Mouse (Mus musculus): Measurements from ENCODE around the gene Nhlrc3. TPM values are rescaled to one million over a fixed set of nuclear protein-coding genes. Genes with fewer than 3 reads are reported as not detected.

Gene Nhlrc3
- total RNA-seq, 2 experiments from 2014 or later = 4.9 TPM

DNA sequence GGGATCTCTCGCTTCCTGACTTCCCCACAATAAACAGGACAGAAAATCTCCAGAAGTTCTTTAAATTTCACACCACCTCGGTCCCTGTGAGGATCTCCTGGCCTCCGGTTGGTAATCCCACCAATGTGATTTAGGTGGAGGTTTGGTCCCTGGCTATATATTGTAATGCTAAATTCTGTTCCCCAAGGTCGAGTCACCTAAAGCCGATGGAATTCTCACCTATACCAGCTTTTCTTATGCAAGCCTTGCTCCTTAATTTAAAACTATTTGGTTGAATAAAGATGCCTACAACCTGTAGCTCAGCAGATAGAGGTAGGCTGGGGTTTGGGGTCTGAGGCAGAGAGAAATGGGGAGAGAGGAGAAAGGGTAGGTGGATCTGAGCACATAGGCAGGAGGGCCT, 5.4 kb downstream of the Nhlrc3 start:
- intact Hi-C loops (cut with DNase I) = no loop called here
- no peak for DNase-seq (ENCODE audit: low spot score)

DNA sequence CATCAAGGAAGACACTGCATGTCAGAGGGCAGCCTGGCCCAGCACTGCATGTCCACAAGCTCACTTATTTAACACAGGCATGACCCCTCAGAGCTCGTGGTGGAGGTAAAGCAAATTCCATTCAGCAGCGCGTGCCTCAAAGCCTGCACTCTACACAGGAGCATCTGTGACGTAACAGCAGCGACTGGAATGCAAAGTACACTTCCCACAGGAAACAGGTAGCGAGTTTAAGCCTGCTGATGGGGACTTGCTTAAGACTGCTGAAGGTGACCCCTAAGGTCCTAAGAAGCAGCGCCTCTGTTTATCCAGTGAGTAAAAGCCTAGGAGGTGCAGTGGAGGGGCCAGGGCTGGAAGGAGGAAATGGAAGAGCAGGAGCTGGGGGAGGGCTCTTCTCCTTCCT, 8.1 kb downstream of the Nhlrc3 start:
- intact Hi-C loops (cut with DNase I) = loop anchor here (5.0 kb wide), 1 partner anchor 1198 kb away; no protein-coding TSS in a partner anchor
- DNase-seq (ENCODE audit: low spot score) = no peak

DNA sequence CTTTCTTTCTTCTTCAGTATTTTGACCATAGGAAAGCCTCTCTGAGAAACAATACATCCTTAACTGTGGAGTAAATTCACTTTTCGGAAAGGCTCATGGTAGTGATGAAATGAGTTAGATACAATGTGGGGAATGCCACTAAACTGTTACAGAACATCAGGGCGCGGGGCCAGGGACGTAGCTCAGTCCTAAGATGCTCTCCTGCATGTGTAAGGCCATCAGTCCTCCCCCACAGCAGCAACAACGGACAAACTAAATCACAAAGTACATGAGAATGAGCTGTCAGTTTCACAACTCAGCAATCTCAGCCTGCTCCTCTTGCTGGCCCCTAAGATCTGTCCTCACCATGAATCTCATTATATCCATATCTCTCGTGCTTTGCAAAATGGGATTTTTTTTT, 8.6 kb downstream of the Nhlrc3 start:
- intact Hi-C loops (cut with DNase I) = loop anchor here (5.0 kb wide), 1 partner anchor 1197 kb away; no protein-coding TSS in a partner anchor
- DNase-seq (ENCODE audit: low spot score) = no peak

DNA sequence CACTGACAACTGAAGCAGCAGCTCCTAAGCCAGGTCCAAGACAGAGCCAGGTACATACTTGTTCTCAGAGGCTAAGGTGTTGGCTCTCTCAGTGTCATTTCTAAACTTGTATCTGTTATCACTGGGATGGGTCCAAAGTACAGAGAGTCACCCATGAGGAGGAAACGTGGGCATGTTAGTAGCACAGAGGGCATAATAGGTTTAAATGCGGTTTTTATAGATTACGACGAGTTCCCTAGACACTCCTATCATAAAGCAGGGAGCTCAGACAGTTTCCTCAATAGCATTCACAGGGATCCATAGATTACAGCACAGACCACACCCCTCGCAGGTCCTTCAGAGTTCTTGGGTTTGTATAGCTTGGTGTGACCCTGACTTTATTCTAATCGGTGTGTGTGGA, 9.1 kb downstream of the Nhlrc3 start:
- intact Hi-C loops (cut with DNase I) = loop anchor here (5.0 kb wide), 1 partner anchor 1197 kb away; no protein-coding TSS in a partner anchor
- DNase-seq (ENCODE audit: low spot score) = no peak

DNA sequence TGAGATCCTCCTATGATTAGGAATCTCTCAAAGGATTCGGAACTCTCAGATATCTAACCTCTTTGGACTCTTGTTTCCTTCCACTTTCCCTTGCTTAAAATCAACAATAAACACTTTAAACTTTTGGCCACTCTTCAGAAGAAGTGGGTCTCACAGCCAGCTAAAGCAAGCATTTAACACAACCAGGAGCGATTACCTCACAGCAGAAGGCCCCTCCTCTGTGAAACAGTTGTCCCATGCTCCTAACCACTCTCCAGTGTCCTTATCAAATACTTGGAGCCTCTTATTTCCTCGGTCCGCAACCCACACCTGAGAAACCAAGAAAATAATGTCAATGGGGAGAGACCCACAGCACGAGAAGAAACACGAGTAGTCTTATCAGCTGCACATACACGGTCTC, 9.8 kb downstream of the Nhlrc3 start:
- intact Hi-C loops (cut with DNase I) = loop anchor here (5.0 kb wide), 1 partner anchor 1196 kb away; no protein-coding TSS in a partner anchor
- no peak for DNase-seq (ENCODE audit: low spot score)

DNA sequence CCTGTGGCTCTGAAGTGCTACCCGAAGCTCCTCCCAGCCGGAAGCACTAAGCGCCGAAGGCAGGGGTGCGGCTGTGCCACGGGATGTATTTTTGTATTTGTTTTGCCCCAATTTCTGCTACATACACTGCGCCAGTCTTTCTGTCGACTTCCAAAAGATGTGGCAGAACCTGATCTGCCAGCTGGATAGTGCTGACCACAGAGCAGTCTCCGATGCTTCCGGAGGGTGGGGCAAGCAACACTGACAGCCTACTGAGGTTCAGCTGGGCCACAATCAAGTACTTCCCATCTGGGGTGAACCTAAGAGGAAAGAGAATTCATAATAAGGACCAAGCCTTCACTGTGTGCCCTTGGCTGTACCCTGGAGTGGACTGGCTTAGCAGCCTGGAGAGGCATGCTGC, 10.8 kb downstream of the Nhlrc3 start:
- DNase-seq (ENCODE audit: low spot score) = no peak
- intact Hi-C loops (cut with DNase I) = loop anchor here (5.0 kb wide), 1 partner anchor 1195 kb away; no protein-coding TSS in a partner anchor

DNA sequence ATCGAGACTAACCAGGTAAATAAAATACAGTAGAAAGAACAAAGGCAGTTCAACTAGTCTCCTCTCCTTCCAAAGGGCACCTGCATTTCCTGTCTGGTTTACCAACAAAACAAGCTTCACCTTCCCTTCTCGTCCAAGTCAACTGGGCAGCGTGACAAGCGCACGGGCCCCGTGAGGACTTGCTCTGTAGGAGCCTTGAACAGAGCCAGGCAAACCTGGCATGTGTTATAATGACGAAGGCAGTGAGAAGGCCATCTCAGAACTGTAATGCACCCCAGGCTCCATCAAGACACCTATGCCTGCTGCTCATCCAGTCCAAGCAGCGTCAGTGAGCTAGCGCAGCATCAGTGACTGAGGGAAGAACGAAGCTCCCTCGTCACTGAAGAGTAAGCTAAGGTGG, 12.5 kb downstream of the Nhlrc3 start:
- intact Hi-C loops (cut with DNase I) = loop anchor here (5.0 kb wide), 1 partner anchor 1193 kb away; no protein-coding TSS in a partner anchor
- no peak for DNase-seq (ENCODE audit: low spot score)

DNA sequence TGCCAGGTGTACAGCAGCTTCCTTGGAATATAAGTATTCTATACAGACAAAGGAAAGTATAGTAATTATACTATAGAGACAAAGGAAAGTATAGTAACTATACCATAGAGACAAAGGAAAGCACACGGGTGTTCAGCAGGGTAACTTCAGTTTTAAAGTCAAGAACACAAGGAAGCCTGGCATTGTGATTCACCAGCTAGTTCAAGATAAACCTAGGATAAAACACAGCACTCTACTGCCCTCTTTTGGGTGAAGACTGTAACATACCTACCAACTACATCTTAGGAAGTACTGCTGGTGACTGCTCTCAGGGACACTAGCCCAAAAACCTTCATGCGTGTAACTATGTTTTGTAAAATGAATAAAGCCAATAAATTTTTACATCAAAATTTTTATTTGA, 14.9 kb downstream of the Nhlrc3 start:
- intact Hi-C loops (cut with DNase I) = loop anchor here (1.0 to 10.0 kb wide), 2 partner anchors 173 to 419 kb away; no protein-coding TSS in a partner anchor
- DNase-seq (ENCODE audit: low spot score) = no peak

DNA sequence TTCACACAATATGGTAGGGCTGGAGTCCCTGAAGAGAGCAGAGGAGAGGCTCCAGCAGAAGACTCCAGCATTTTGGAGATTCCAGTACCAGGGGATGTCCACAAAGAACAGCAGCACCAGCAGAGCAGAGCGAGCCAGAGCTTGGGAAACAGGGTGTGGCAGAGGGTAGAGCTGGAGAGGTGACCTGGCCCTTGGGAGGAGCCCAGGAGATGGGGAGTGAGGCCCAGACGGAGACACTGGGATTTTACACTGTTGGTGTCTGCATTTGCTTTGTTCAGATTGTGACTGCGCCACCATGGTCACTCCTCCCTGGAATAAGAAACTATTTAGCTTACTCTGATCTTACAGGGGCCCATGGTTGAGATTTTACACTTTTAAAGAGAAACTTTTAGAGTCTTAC, 16.3 kb downstream of the Nhlrc3 start:
- intact Hi-C loops (cut with DNase I) = loop anchor here (10.0 kb wide), 1 partner anchor 172 kb away; no protein-coding TSS in a partner anchor
- DNase-seq (ENCODE audit: low spot score) = no peak

DNA sequence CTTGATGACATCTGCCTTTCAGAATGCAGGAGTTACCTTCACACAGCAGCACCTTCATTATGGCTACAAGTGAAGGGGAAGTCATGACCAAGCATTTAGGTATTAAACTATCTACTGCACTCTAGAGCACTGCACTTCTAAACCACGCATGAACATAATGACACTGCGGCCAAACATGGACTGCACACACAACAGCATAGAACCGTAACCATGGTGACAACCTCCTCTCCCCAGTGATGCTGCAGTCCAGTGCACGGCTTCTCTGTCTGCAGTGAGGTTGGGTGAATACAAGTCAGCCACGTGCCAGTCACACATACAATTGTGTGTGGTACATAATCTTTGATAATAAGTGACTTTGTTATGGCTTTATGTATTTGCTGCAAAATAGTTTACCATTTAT, 17.6 kb downstream of the Nhlrc3 start:
- DNase-seq (ENCODE audit: low spot score) = no peak

DNA sequence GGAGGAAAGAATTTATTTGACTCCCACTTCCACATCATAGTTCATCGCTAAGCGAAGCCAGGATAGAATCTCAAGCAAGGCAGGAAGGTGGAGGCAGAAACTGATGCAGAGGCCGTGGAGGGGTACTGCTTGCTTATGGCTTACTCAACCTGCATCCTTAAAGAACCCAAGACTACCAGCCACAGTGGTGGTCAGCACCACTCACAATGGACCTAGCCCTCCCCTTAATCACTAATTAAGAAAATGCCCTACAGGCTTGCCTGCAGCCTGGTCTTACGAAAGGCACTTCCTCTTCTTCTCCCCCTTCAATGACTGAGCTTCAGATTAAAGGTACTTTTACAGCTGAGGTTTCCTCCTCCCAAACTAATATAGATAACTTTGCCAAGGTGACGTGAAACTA, 26.6 kb downstream of the Nhlrc3 start:
- DNase-seq (ENCODE audit: low spot score) = no peak
- intact Hi-C loops (cut with DNase I) = no loop called here

More for the DNA sequence above, 17.6 kb downstream of the Nhlrc3 start:
- intact Hi-C loops (cut with DNase I) = loop anchor here (10.0 kb wide), 1 partner anchor 171 kb away; no protein-coding TSS in a partner anchor

DNA sequence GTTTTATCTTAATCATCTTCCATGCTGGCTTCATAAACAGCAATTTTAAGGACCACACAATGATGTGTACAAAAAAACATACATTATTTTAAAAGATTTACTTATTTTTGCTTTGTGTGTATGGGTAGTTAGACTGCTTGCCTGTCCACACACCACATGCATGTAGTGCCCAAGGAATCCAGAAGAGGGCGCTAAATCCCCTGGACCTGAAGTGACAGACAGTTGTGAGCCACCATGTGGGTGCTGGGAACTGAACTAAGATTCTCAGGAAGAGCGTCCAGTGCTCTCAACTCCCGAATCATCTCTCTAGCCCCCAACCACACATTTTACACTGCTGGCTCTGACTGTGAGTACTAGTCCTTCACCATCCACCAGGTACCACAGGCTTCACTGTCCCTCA, 28.5 kb downstream of the Nhlrc3 start:
- intact Hi-C loops (cut with DNase I) = no loop called here
- DNase-seq (ENCODE audit: low spot score) = no peak

DNA sequence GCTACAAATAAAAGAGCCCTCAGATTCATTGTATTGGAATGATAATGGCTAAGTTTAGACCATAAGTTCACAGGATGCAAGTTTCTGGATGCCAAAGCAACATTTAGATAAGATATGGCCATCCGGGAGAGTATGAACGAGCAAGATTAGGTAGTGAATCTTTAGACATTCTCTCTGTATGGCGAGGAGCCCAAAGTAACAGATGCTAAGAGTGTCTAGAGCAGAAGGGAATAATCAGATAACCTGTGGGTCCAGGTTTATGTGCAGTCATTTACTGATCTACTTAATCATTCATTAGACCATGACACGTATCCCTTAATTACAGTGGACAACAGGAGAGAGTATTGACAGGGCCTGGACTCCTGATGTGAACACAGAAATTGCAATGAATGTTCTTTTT, 39.6 kb downstream of the Nhlrc3 start:
- intact Hi-C loops (cut with DNase I) = no loop called here
- no peak for DNase-seq (ENCODE audit: low spot score)

DNA sequence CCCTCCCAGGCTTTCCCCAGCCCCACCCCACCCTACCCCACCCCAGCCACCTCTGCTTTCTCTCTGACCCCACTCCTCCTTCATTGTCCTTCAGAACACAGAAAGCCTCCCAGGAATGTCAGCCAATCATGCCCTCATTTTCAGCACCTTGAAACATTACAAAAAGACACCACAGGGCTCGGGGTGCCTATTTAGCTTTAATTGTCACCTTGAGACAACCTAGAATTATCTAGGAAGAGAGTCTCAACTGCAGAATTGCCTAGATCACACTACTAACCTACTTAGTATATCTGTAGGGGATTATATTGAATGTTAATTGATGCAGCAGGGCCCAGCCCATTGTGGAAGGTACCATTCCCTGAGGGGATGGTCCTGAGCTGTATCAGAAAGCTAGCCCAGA, 40.4 kb downstream of the Nhlrc3 start:
- intact Hi-C loops (cut with DNase I) = no loop called here
- DNase-seq (ENCODE audit: low spot score) = no peak

DNA sequence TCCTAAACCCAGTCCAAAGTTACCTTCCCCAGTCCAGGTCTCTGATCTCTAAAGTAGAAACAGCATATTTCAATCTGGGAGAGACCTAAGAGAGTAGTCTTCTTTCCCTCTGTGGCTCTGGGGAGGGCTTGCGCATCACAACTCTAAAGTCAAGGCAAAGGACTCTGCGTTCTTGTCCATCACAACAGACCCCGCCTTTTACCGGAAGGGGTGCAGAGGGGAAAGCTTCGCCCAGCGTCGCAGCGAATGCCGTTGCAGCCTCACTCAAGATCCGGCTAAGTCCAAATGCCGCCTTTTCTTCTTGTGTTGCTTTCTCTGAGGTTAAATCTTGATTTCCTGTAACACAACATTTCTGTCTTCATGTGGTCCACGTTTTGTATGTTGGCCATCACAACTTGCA, 41.5 kb downstream of the Nhlrc3 start:
- no peak for DNase-seq (ENCODE audit: low spot score)
- intact Hi-C loops (cut with DNase I) = no loop called here

DNA sequence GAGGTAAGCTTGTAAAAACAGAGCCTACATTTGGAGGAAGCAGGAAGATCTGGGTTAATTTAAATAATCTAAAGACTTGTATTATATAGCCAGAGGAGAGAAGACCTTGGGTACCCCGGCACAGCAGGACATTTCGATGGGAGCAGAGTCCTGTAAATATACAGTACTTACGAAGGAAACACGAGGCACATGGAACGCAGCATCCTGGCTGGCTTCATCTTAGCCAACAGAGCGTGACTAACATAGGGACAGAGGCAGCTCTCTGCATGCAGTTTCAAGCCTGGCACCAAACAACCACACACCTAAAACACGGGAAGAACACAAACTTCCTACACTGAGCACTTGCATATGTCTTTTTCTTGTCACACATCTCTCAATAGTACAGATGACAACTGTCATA, 45.4 kb downstream of the Nhlrc3 start:
- intact Hi-C loops (cut with DNase I) = no loop called here
- no peak for DNase-seq (ENCODE audit: low spot score)

DNA sequence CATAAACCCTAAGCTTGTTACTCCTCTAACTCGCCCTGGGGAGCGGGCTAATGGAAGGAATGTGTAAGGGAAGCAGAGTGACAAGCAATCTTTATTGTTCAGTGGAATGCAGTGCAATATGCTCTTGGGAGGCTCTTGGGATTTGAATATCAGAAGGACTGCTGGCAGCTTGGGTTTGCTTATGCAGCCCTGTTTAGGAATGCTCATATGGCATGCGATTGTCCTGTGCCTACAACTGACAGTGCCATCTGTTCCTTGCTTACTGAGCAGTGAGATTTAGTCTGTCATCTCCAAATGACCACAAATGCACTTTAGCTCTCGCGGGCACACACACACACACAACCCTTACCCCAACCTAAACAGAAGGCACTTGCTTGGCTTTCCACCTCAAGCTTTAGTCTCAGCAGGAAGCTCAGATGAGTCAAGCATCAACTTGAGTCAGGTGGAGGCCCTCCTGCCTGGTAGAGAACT, 47.1 kb downstream of the Nhlrc3 start:
- intact Hi-C loops (cut with DNase I) = no loop called here

DNA sequence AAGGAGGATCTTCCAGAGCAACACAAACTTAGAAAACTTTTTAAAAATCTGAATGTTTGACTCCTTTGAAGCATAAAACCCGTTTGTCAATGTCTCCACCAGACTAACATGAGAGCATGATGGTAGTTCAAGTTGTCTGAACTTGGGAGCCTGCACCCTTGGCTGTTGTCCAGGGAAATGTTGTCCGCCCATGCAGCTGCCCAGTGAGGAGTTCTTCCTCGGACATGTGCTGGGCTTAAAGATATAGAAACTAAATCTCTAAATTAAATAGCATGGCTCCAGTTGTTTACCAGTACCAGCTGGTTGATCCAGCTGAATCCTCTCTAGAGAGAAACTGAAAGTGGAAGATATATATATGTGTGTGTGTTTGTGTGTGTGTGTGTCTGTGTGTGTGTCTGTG, 49.2 kb downstream of the Nhlrc3 start:
- no peak for DNase-seq (ENCODE audit: low spot score)
- intact Hi-C loops (cut with DNase I) = no loop called here

More for the DNA sequence above, 47.1 kb downstream of the Nhlrc3 start:
- DNase-seq (ENCODE audit: low spot score) = no peak

DNA sequence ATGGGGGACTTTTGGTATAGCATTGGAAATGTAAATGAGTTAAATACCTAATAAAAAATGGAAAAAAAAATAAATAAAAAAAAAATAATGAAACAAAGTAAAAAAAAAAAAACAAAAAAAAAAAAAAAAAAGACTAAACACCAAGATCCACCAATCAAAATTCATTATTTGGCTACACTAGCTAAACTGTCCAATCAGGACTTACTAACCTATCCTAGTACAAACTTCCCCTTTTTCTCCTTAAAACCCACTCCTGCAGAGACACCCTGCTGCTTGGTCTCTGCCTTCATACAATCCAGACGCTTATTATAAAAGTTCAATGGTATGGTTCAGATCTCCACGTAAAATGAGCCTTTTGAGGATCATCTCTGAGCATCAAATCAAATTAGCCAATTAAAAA, 49.7 kb downstream of the Nhlrc3 start:
- intact Hi-C loops (cut with DNase I) = no loop called here
- no peak for DNase-seq (ENCODE audit: low spot score)

DNA sequence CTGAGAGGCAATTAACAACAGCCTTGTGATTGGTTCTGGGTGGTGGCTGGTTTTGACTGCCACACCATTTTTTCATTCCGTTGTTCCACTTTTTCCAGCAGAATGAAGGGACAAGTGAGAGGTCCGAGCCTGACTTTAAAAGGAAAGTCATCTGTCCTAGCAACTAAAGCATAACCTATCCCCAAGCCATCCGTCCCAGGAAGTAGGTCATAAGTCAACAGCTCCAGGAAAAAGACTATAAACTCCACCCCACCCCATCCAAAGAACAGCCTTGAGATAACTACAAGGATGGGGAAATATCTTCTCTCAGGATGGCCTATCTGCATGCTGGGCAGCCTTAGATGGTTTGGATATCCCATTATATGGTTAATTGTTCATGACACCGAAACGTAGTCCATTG, 50.9 kb downstream of the Nhlrc3 start:
- intact Hi-C loops (cut with DNase I) = no loop called here
- no peak for DNase-seq (ENCODE audit: low spot score)

DNA sequence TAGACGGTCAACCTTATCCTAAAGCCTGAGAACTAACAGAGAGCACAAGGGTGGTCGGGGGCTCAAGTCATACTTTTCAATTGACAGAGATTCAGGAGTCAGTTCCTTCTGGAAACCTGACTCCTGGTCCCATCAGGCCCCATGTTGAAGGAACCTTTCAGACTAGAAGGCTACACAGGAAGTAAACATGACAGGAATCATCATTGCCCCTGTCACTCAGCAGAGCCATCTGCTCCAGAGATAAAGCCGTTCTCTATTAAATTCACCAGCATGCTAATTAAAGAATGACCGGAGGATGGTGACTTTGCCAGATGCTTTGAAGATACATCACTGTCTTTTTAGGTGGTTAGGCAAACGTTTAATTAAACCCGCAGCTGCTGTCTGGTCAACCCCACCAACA, 53.1 kb downstream of the Nhlrc3 start:
- intact Hi-C loops (cut with DNase I) = no loop called here
- DNase-seq (ENCODE audit: low spot score) = no peak

DNA sequence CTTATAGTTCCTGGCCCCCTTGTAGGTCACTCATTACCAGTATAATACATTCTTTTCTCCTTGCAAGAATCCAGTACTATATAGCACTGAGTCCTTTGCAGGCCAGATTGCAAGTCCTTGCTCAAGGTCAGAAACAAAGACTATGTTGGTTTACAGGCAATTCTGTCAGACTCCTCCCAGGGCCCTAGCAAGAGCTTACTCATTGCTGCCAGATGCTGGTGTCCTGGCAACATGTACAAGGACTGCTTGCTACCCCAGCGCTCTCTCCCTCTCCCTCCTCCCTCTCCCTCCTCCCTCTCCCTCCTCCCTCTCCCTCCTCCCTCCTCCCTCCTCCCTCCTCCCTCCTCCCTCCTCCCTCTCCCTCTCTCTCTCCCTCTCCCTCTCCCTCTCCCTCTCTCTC, 56.0 kb downstream of the Nhlrc3 start:
- DNase-seq (ENCODE audit: low spot score) = no peak

More for the DNA sequence above, 56.0 kb downstream of the Nhlrc3 start:
- intact Hi-C loops (cut with DNase I) = no loop called here

Measured in heart, postnatal 25 days (tissue).